Mouse (Mus musculus): ENCODE measurements around the gene Mpdu1.
A peak's percentile ranks its signal among the peaks of the same experiment; 100 is the strongest.

The Mpdu1 gene

DNA sequence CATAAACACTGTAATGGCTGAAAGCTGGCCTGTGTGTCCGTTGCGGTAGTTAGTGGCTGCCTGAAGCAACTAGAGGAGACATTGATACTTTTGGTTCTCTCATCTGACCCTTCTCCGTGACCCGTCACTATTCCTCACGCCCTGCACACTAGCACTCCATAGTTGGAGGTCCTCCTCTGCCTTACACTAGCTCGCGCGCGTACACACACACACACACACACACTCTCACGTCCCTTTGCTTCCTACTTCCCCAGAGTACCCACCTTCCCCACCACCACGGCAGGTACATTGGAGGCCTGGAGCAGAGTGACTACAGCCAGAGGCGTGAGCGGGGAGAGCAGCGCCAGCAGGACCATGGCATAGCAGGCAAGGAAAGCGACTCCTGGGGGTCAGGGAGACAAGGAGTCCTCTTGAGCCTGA, 5.0 kb downstream of the Mpdu1 start:
- no peak for TF ChIP-seq GATA4 (IDR thresholded peaks at IDR 0.05; ENCODE audit: insufficient replicate concordance, low read length)

DNA sequence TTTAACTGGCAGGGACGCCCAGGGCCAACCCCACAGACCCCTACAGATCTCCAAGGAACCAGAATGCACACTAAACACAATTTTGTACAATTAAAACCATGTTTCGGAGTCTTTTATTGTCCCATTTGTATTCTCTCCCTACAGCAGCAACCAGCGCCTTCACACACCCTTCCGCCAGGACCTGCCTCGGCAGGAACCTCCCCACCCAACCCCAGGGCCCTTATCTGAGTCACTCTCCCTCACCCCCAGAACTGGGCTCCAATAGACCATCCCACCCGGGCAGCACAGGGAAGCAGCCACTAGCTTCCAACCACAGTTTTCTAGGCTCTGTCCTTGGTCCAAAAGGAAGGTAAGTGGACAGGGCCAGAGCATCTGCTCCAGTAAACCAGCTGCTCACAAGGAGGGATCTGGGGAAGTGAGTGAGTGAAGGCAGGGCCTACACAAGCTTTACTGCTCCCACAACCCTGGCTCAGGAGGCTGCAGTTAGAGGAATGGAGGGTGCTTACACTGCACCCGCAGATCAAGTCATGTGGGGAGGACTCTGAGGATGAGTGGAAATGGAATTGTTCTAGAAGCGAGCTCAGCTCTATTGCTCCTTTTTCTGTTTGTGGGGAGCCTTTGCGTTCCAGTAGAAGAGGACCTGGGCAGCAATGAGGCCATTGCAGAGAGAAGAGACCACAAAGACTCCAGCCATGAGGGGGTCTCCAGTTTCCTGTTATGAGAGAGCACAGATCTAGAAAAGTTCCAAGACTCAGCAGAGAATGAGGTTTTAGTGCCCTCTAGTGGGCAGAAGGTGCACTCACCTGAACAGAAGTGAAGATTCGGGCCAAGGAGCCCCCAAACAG, 5.6 kb downstream of the Mpdu1 start:
- TF ChIP-seq GATA4 (IDR thresholded peaks at IDR 0.05; ENCODE audit: insufficient replicate concordance, low read length): no peak

DNA sequence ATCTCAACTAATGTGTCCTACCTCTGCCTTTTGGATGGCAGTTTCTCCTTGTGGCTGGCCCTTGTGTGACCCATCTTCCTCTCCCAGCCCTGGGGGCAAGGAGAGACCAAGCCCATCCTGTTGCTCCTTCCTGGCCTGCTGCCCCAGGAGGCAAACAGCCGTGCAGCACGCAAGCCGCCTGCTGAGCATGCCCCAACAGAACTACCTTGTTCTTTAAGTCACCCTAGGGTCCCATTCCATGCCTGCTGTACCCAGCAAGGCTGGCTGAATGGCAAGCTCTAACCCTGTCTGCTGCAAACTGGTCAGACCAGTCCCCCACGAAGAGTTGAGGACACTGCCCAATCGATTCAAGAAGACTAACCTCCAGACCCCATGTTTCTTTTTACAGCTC, 6.4 kb downstream of the Mpdu1 start:
- no peak for TF ChIP-seq GATA4 (IDR thresholded peaks at IDR 0.05; ENCODE audit: insufficient replicate concordance, low read length)

DNA sequence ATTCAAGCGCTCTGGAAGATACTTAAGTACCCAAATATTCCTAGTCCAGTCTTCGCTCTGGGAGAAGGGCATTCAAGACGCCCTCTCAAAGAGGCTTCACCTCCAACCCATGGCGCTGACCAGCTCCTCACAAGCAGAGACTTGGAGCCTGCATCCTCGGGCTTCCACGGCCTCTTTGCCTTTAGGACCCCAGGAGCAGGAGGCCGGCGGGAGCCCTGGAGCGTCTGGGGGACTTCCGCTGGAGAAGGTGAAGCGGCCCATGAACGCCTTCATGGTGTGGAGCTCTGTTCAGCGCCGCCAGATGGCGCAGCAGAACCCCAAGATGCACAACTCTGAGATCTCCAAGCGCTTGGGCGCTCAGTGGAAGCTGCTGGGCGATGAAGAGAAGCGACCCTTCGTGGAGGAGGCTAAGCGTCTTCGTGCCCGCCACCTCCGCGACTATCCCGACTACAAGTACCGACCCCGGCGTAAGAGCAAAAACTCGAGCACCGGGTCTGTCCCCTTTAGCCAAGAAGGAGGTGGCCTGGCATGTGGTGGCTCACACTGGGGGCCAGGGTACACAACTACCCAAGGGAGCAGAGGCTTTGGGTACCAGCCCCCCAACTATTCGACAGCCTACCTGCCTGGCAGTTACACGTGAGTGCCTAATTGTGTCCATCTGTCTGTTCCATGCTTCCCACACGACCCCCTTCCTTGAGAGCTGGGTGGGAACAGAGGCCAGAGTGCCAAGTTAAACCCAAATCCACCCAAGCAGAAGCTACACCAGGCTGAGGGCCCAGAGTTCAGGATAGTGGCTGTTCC, 7.0 kb downstream of the Mpdu1 start, which contains the start of gene Sox15:
Gene Sox15, plus strand, starts transcription at position 51 of the 801 bp plus-strand sequence.
- no peak for TF ChIP-seq GATA4 (IDR thresholded peaks at IDR 0.05; ENCODE audit: insufficient replicate concordance, low read length)

DNA sequence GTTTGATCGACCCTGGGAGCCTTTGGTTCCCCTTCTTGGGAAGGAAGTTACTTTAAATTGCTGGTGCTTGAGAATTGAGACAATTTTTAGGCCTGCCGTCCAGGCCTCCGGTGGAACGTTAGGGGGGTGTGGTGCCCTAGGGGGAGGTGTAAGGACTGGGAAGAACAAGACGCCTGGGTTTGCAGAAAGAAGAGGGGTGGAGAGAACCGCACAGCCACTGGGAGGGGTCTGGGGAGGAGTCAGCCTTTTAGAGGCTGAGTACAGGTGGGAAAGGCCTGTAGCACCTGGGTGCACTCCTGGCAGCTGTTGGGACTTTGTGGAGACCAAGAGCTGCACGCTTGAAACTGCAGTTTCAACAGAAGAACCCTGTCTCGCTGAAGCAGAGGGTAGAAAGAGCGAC, 7.7 kb downstream of the Mpdu1 start:
- TF ChIP-seq GATA4 (IDR thresholded peaks at IDR 0.05; ENCODE audit: insufficient replicate concordance, low read length): no peak

DNA sequence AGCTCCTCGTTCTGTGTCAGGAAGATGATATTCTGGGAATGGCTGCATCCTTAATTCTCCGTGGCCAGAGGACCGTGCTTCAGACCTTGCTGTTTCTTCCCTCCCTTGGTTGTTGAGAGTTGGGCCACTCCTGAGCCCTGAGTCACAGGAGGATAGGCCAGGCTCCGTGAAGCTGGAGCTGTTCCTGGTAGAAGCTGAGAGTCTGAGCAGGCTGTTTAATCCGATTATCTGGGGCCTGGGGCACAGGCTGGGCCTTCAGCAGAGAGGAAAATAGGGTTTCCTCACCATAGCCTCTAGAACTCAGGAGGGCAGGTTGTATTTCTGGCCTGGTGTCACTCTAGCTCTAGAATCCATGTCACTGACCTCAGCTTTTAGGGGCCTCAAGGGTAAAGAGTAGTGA, 9.0 kb downstream of the Mpdu1 start:
- TF ChIP-seq GATA4 (IDR thresholded peaks at IDR 0.05; ENCODE audit: insufficient replicate concordance, low read length): no peak

DNA sequence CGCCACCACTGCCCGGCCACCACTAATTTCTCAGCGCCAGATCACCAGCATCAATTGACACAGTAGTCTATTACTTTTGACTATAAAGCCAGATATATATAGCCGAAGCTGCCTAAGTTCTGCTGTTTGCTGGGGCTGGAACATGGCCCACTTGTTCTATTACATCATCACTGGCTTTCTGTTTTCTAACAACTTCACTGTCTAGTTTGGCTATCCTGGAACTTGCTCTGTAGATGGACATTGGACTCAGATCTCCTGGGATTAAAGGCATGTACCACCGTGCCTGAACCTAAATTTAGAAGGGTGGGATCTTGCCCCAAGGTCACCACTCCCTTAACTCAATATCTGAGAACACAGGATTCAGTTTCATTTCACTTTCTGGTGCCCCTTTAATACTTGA, 16.6 kb downstream of the Mpdu1 start:
- no peak for TF ChIP-seq GATA4 (IDR thresholded peaks at IDR 0.05; ENCODE audit: insufficient replicate concordance, low read length)

DNA sequence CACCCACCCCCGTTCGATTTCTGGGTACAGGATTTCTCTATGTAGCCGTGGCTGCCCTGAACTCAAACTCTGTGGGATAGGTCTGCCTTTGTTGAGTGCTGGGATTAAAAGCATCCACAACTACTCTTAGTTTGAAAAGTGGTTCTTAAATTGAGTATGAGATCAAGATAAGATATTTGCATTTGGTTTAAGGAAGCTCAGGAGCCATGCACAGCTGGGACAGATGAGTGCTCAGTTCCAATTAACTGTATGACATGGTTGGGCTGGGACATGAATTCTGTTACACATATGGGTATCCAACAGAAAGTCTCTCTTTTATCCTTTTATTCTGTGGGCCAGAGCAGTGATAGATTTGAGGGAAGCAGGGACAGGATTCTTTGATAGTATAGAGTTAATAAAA, 27.0 kb downstream of the Mpdu1 start:
- no peak for TF ChIP-seq GATA4 (IDR thresholded peaks at IDR 0.05; ENCODE audit: insufficient replicate concordance, low read length)

DNA sequence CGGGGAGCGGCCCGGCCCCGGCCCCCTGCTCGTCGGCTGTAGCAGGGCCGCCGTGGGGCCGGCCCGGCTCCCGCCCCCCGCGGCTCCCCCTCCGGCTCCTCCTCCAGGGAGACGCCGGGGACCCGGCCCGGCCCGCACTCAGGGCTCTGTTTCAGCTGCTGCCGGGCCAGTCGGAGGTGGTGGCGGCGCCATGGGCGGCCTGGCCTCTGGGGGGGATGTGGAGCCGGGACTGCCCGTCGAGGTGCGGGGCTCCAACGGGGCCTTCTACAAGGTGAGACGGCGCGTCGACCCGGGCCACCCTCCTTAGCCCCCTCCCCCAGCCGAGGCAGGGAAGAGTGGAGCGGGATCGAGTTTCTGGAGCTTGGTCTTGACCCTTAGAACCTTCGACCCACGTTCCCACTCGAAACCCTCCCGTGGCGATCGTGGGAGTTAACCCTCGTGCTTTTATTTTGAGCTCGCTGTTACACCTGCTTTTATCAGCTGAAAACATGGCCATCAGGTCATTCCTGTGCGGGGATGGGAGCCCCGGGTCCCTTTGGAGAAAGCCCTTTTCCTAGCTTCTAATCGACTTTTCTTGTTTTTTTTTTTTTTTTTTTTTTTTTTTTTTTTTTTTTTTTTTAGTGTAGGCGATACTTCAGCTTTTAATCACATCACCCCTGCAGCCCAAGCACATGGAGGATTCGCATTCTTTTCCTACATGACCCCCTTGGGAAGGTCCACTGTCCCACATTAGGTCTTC, 29.1 kb downstream of the Mpdu1 start:
- TF ChIP-seq GATA4 (IDR thresholded peaks at IDR 0.05; ENCODE audit: insufficient replicate concordance, low read length): no peak

DNA sequence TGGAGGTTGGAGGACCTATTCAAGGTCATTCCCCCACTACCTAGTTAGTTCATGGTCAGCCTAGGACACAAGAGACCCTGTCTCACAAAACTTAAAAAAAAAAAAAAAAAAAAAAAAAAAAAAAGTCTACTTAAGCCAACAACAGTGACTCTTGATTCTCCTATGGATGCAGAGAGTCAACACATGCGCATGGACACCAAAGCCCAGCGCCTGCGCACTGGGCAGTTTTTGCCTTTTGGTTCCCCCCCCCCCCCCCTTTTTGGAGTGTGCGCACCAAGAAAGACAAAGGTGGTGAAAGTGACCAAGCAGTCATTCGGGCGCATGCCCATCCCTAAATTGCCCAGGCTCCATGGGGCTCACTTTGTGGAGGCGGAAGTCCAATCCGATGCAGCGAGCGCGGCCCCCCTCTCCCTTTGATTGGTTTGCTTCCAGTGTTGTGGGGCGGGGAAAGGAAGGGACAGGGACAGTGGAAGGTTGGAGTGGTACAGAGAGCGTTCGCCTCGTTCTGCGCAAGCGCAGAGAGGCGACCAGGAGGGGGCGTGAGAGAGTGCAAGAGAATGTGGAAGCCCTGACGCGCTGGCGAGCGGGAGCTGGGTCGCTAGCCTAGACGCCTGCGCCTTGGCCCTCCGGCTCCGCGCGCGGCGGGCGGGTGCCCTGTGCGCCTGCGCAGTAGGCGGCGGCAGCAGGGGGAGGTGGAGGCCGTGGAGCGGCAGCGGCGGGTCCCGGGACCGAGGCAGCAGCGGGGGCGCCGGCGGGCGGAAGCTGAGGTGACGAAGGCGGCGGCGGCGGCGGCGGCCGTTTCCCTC, 30.0 kb downstream of the Mpdu1 start, which contains the start of gene Fxr2:
Gene Fxr2, plus strand, starts transcription at position 707 of the 806 bp plus-strand sequence.
- peak; percentile 30; the same call in 1 of the 2 replicates for TF ChIP-seq GATA4 (IDR thresholded peaks at IDR 0.05; ENCODE audit: insufficient replicate concordance, low read length)

DNA sequence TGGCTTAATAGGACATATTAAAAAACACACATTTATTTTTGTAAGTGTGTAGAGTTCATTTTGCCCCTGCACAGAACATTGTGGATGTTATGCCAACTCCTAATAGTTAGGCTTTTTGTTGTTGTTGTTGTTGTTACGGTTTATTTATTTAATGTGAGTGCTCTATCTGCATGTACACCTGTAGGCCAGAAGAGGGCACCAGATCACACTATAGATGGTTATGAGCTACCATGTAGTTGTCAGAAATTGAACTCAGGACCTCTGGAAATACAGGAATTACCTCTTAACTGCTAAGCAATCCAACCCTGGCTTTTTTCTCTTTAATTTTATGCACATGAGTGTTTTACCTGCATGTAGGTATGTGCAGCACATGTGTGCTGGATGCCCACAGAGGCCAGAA, 32.6 kb downstream of the Mpdu1 start:
- TF ChIP-seq GATA4 (IDR thresholded peaks at IDR 0.05; ENCODE audit: insufficient replicate concordance, low read length): no peak

DNA sequence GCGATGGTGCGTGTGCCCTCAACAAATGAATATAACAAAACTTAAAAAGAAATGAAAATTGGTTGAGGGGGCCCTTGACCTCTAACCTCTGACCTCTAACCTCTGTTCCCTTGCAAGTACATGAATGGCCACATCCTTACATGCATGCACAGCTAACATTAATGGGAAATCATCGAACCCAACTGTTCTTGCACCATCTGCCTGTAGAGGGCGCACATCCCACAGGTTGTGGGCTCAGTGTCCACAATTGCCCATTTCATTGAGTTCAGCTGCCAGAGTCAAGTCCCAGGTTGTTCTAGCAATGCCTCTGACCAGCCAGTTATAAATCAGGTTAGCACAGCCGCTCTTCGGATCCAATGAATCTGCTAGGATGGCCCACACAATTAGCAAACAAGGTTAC, 34.2 kb downstream of the Mpdu1 start:
- TF ChIP-seq GATA4 (IDR thresholded peaks at IDR 0.05; ENCODE audit: insufficient replicate concordance, low read length): no peak

DNA sequence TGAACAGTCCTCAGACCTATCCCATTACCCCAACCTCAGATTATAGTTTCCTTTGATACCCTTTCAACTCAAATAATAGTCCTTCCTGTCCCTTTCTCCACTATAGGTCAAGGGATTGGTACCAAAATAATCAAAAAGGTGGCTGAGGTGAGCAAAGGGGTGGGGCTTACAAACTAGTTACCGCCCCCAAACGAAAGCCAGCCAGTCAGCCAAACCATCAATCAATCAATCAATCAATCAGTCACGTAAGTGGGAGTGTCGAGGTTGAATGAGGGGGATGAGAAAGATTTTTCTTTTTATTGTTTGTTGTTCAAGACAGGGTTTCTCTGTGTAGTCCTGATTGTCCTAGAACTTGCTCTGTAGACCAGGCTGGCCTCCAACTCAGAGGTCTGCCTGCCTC, 39.4 kb downstream of the Mpdu1 start:
- no peak for TF ChIP-seq GATA4 (IDR thresholded peaks at IDR 0.05; ENCODE audit: insufficient replicate concordance, low read length)

DNA sequence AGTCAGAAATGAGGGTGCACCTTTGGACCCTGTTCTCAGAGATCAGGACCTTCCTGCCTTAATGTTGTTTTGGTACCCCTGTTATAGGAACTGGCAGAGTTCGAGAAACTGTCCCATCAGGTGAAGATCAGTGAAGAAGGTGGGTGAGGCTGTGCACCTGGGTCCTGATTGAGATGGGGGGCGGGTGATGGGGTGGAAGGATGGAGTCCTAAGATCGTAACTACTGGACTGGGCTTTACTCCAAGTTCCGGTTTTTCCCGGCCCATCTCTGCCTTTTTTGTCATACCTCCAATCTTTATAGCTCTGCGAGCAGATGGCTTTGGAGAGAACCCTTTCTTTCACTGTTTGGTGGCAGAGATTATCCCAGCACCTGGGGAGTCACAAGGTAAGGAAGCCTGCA, 40.0 kb downstream of the Mpdu1 start:
- TF ChIP-seq GATA4 (IDR thresholded peaks at IDR 0.05; ENCODE audit: insufficient replicate concordance, low read length): no peak

Measured in liver, adult (tissue).